Mouse (Mus musculus): ENCODE data around the gene Apbb1. TPM values are rescaled to one million over a fixed set of nuclear protein-coding genes. Genes with fewer than 3 reads are reported as not detected.
A peak's percentile ranks its signal among the peaks of the same experiment; 100 is the strongest.

Gene Apbb1
- total RNA-seq (2022) = 100 to 1,000 TPM; 437 to 456 (median 444) TPM

GRCm38 (mm10) chr7:105581094-105581703 lies at the start of gene Apbb1:
Gene Apbb1 (minus strand): TSS chr7:105581653.
- DNase-seq (ENCODE audit: low spot score in 2 of 2) = peak; percentile 72 to 81

GRCm38 (mm10) chr7:105628633-105629032 lies 47.2 kb upstream of the Apbb1 start:
- DNase-seq (ENCODE audit: low spot score in 2 of 2) = peak in 1 of 2 experiments; percentile 58

- DNase-seq (ENCODE audit: low spot score in 2 of 2) = no peak
Measured at GRCm38 (mm10) chr7:105625397-105625796, 43.9 kb upstream of the Apbb1 start.

- no peak for DNase-seq (ENCODE audit: low spot score in 2 of 2)
Measured at GRCm38 (mm10) chr7:105621646-105622292, 40.3 kb upstream of the Apbb1 start.

- no peak for DNase-seq (ENCODE audit: low spot score in 2 of 2)
Measured at GRCm38 (mm10) chr7:105621053-105621452, 39.6 kb upstream of the Apbb1 start.

- DNase-seq (ENCODE audit: low spot score in 2 of 2) = no peak
Measured at GRCm38 (mm10) chr7:105619701-105620100, 38.2 kb upstream of the Apbb1 start.

GRCm38 (mm10) chr7:105617810-105618209 lies 36.4 kb upstream of the Apbb1 start:
- DNase-seq (ENCODE audit: low spot score in 2 of 2) = no peak

- DNase-seq (ENCODE audit: low spot score in 2 of 2) = no peak
Measured at GRCm38 (mm10) chr7:105616561-105616960, 35.1 kb upstream of the Apbb1 start.

GRCm38 (mm10) chr7:105615720-105616119 lies 34.3 kb upstream of the Apbb1 start:
- DNase-seq (ENCODE audit: low spot score in 2 of 2) = no peak

GRCm38 (mm10) chr7:105614400-105614799 lies 32.9 kb upstream of the Apbb1 start:
- no peak for DNase-seq (ENCODE audit: low spot score in 2 of 2)

GRCm38 (mm10) chr7:105611767-105612166 lies 30.3 kb upstream of the Apbb1 start:
- no peak for DNase-seq (ENCODE audit: low spot score in 2 of 2)

- no peak for DNase-seq (ENCODE audit: low spot score in 2 of 2)
Measured at GRCm38 (mm10) chr7:105608467-105608866, 27.0 kb upstream of the Apbb1 start.

GRCm38 (mm10) chr7:105602860-105603623 lies 21.6 kb upstream of the Apbb1 start:
- peak; percentile 47 to 49 for DNase-seq (ENCODE audit: low spot score in 2 of 2)

GRCm38 (mm10) chr7:105590097-105590496 lies 8.6 kb upstream of the Apbb1 start:
- DNase-seq (ENCODE audit: low spot score in 2 of 2) = no peak

GRCm38 (mm10) chr7:105588325-105588912 lies 7.0 kb upstream of the Apbb1 start:
- DNase-seq (ENCODE audit: low spot score in 2 of 2) = no peak

GRCm38 (mm10) chr7:105581959-105582358 lies 506 bp upstream of the Apbb1 start:
- DNase-seq (ENCODE audit: low spot score in 2 of 2) = no peak

GRCm38 (mm10) chr7:105580627-105581089 lies 795 bp downstream of the Apbb1 start:
- no peak for DNase-seq (ENCODE audit: low spot score in 2 of 2)

- DNase-seq (ENCODE audit: low spot score in 2 of 2) = no peak
Measured at GRCm38 (mm10) chr7:105578481-105578880, 3.0 kb downstream of the Apbb1 start.

GRCm38 (mm10) chr7:105577377-105577871 lies 4.0 kb downstream of the Apbb1 start:
- DNase-seq (ENCODE audit: low spot score in 2 of 2) = no peak

- no peak for DNase-seq (ENCODE audit: low spot score in 2 of 2)
Measured at GRCm38 (mm10) chr7:105576166-105576748, 5.2 kb downstream of the Apbb1 start.

- no peak for DNase-seq (ENCODE audit: low spot score in 2 of 2)
Measured at GRCm38 (mm10) chr7:105574537-105574936, 6.9 kb downstream of the Apbb1 start.

Data from left cerebral cortex, adult 8-10 months (tissue).